Mouse (Mus musculus) CD4-positive, CD25-positive, alpha-beta regulatory T cell, adult 2 months (primary cell): ENCODE results near the gene Nenf.

Source experiments
- DNase-seq: peaks from one replicate; pipeline ENCODE4 v3.0.0-alpha.2; 2012; ENCODE audit warnings: low read depth, low spot score

The Nenf gene

GRCm38 (mm10) chr1:191283110-191284040 lies 34.6 kb downstream of the Nenf start:
- DNase-seq, result no peak

GRCm38 (mm10) chr1:191282319-191282718 lies 35.7 kb downstream of the Nenf start:
- DNase-seq, result no peak

- DNase-seq, result no peak
Observed at GRCm38 (mm10) chr1:191281171-191281570, 36.8 kb downstream of the Nenf start.

GRCm38 (mm10) chr1:191278324-191278723 lies 39.7 kb downstream of the Nenf start:
- DNase-seq, result no peak

GRCm38 (mm10) chr1:191277549-191278059 lies 40.4 kb downstream of the Nenf start:
- peak; percentile 21 for DNase-seq

- DNase-seq, result no peak
Observed at GRCm38 (mm10) chr1:191276181-191276580, 41.8 kb downstream of the Nenf start.

GRCm38 (mm10) chr1:191275527-191275926 lies 42.5 kb downstream of the Nenf start:
- peak; percentile 83 for DNase-seq

- no peak for DNase-seq
Observed at GRCm38 (mm10) chr1:191272660-191273059, 45.3 kb downstream of the Nenf start.

- no peak for DNase-seq
Observed at GRCm38 (mm10) chr1:191269648-191269952, 48.4 kb downstream of the Nenf start.

- no peak for DNase-seq
Observed at GRCm38 (mm10) chr1:191268797-191269647, 49.0 kb downstream of the Nenf start.

GRCm38 (mm10) chr1:191267856-191268255 lies 50.1 kb downstream of the Nenf start:
- DNase-seq, result no peak

- no peak for DNase-seq
Observed at GRCm38 (mm10) chr1:191267162-191267561, 50.8 kb downstream of the Nenf start.

GRCm38 (mm10) chr1:191263471-191263870 lies 54.5 kb downstream of the Nenf start:
- DNase-seq, result no peak

GRCm38 (mm10) chr1:191261861-191262260 lies 56.1 kb downstream of the Nenf start:
- DNase-seq, result no peak

GRCm38 (mm10) chr1:191259661-191260060 lies 58.3 kb downstream of the Nenf start:
- peak; percentile 12 for DNase-seq

GRCm38 (mm10) chr1:191259121-191259520 lies 58.9 kb downstream of the Nenf start:
- peak; percentile 75 for DNase-seq

- DNase-seq, result no peak
Observed at GRCm38 (mm10) chr1:191258521-191258920, 59.5 kb downstream of the Nenf start.

GRCm38 (mm10) chr1:191257981-191258380 lies 60.0 kb downstream of the Nenf start:
- peak; percentile 30 for DNase-seq

GRCm38 (mm10) chr1:191257351-191257771 lies 60.6 kb downstream of the Nenf start:
- no peak for DNase-seq
